Mouse (Mus musculus) erythroblast, embryonic 14.5 days (primary cell): ENCODE measurements around the gene BC035947.

Source experiments
- GATA1 ChIP-seq: IDR thresholded peaks from 2 replicates; pipeline ENCODE4 v1.6.1; 2012; ENCODE audit warnings: low read length, inconsistent platforms, mixed read lengths
- TAL1 ChIP-seq: IDR thresholded peaks from 3 replicates; pipeline ENCODE4 v1.6.1; 2012; ENCODE audit warnings: low read length, inconsistent platforms, mixed read lengths

DNA sequence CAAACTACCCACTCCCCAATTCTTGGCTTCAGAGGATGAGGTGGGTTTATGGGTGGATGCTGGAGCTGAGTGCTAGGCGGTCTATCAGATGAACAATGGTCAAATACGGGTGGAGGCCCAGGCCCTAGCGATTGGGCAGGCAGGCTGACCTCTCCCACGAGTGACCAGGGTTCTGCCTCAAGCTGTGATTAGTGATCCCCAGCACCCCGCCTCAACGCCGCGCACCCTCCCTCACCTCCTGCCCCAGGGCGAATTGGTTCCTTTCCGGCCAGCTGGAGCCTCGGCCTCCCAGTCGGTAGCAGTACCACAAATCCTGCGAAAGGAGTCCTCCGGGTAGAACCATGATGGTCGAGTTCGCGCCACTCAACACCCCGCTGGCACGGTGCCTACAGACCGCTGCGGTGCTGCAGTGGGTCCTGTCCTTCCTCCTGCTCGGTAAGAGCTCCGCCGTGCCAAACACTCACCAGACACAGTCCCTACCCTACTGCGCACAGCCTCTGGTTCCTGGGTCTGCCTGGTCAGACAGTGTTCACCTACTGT is at the start of gene BC035947:
- TF ChIP-seq GATA1 (no peak), TAL1 (no peak)
